Mouse (Mus musculus) midbrain, embryonic 16.5 days (tissue): Measurements from ENCODE around the gene Chchd3. TPM values are rescaled to one million over a fixed set of nuclear protein-coding genes. Genes with fewer than 3 reads are reported as not detected.
A peak's percentile ranks its signal among the peaks of the same experiment; 100 is the strongest.

Experiments
- ATAC-seq: fragments of 200-750 bp; cut with Nextera tagmentation; 2 replicates; pipeline ENCODE4 v1.8.0; 2017; ENCODE audit warnings: moderate TSS enrichment
- H3K27ac ChIP-seq: fragments of 300-500 bp; sonication (generic); 2 replicates; pipeline ENCODE4 v1.5.1; 2014; ENCODE audit warnings: mild to moderate bottlenecking, low read length, mixed read lengths
- H3K27me3 ChIP-seq: fragments of 300-500 bp; sonication (generic); 2 replicates; pipeline ENCODE4 v1.6.1; 2014; ENCODE audit warnings: low read depth, low read length, mixed read lengths; ENCODE audit not compliant: control insufficient read depth, insufficient read depth
- H3K36me3 ChIP-seq: fragments of 300-500 bp; sonication (generic); 2 replicates; pipeline ENCODE4 v1.6.1; 2014; ENCODE audit warnings: mild to moderate bottlenecking, low read length, moderate library complexity, mixed read lengths; ENCODE audit not compliant: control insufficient read depth, insufficient read depth
- H3K4me1 ChIP-seq: fragments of 300-500 bp; sonication (generic); 2 replicates; pipeline ENCODE4 v1.6.1; 2014; ENCODE audit warnings: mild to moderate bottlenecking, low read length, mixed read lengths; ENCODE audit not compliant: control insufficient read depth, insufficient read depth
- H3K4me2 ChIP-seq: fragments of 300-500 bp; sonication (generic); 2 replicates; pipeline ENCODE4 v1.6.1; 2014; ENCODE audit warnings: mild to moderate bottlenecking, low read length, mixed read lengths
- H3K4me3 ChIP-seq: fragments of 300-500 bp; sonication (generic); 2 replicates; pipeline ENCODE4 v1.5.1; 2014; ENCODE audit warnings: low read depth, mild to moderate bottlenecking, low read length, moderate library complexity, mixed read lengths
- H3K9ac ChIP-seq: fragments of 300-500 bp; sonication (generic); 2 replicates; pipeline ENCODE4 v1.6.1; 2014; ENCODE audit warnings: low read depth, low read length, mixed read lengths
- H3K9me3 ChIP-seq: fragments of 300-500 bp; sonication (generic); replicated peaks from 2 replicates; pipeline ENCODE4 v1.6.1; 2014; ENCODE audit warnings: mild to moderate bottlenecking, low read length, mixed read lengths; ENCODE audit not compliant: control insufficient read depth, poor library complexity, severe bottlenecking
- WGBS: fragments of 180-500 bp; shearing (Covaris S2); extraction: QIAGEN DNeasy Blood & Tissue Kit; methylation state at CpG from one replicate; pipeline ENCODE4 v1.1.7; 2014; 5-methylcytosine and 5-hydroxymethylcytosine counted together
- polyA plus RNA-seq: library from polyadenylated mRNA; unstranded; fragments of >200 nt; fragmentation: Nextera tagmentation; extraction: Ambion mirVana; gene quantifications from 2 replicates; pipeline ENCODE4 v1.2.1, GENCODE M21; 2015

The Chchd3 gene
- polyA plus RNA-seq, 1 experiment from 2014 or later: 104 TPM

DNA sequence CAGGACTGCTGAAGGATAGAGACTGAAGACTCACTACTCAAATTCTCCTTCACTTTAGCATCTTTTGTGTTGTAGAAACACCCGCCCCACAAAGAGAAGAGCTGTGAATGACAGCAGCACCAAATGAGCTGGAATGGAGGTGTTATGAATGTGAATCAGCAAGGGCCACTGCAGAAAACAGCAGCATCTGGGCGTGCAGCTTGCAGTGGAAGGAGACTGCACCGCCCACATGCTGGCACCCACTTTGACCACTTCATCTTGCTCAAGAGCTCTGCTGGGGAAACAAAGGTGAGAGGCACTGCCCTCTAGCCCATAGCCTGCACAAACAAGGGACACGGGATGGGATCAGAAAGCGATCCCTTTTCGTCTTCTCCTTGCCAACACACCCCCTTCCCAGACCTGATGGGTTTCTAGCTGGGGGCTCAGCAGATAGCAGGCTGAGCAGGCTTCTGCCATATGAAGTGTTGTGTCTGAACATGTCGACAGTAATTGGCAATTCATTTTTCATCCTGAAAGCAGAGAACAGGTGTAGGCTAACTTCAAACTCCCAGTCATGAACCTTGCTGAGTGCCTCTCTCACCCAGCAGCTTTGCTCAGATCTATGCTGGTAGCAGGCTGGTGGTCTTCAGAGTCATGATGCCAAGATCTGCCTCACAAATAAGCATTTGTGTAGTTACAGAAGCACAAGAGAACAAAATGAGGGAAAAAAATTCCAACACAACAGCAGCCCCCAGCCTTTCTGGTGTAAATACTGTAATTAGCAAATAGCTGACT lies 222.7 kb downstream of the Chchd3 start:
- Histone ChIP-seq H3K4me1 (peaks cover 11% of the 10 kb centered on the region; the same call in 1 of the 2 replicates), H3K9ac (peak overlapping the region; percentile 34; the same call in 1 of the 2 replicates), H3K36me3 (no peaks in the 10 kb centered on the region), H3K4me3 (no peak overlapping the region), H3K9me3 (no peaks in the 10 kb centered on the region), H3K4me2 (no peak overlapping the region), H3K27ac (peak overlapping the region; percentile 59; the same call in 1 of the 2 replicates), H3K27me3 (no peaks in the 10 kb centered on the region)
- no peak for ATAC-seq
- 52% methylated on average over 7 of the region's 7 CpGs for WGBS

- no peaks in the 10 kb centered on the region for H3K36me3 ChIP-seq
- no peak for ATAC-seq
Observed at GRCm38 (mm10) chr6:32823856-32824620, 236.0 kb downstream of the Chchd3 start.

GRCm38 (mm10) chr6:32818961-32819360 lies 241.1 kb downstream of the Chchd3 start:
- WGBS: 56% methylated on average over 4 of the region's 4 CpGs
- Histone ChIP-seq H3K4me2 (no peak overlapping the region), H3K36me3 (no peaks in the 10 kb centered on the region), H3K9ac (no peak overlapping the region), H3K4me1 (no peaks in the 10 kb centered on the region), H3K4me3 (no peak overlapping the region), H3K27me3 (no peaks in the 10 kb centered on the region), H3K27ac (no peak overlapping the region), H3K9me3 (no peaks in the 10 kb centered on the region)
- no peak for ATAC-seq

More at GRCm38 (mm10) chr6:32823856-32824620, 236.0 kb downstream of the Chchd3 start:
- no peak overlapping the region for H3K9ac ChIP-seq
- H3K4me2 ChIP-seq: no peak overlapping the region
- 86% methylated on average over 12 of the region's 12 CpGs for WGBS
- no peak overlapping the region for H3K27ac ChIP-seq
- H3K4me1 ChIP-seq: no peaks in the 10 kb centered on the region
- H3K9me3 ChIP-seq: no peaks in the 10 kb centered on the region
- H3K4me3 ChIP-seq: no peak overlapping the region
- no peaks in the 10 kb centered on the region for H3K27me3 ChIP-seq

GRCm38 (mm10) chr6:32808796-32809195 lies 251.3 kb downstream of the Chchd3 start:
- no peak for ATAC-seq
- H3K4me1 ChIP-seq: peaks cover 9% of the 10 kb centered on the region
- no peaks in the 10 kb centered on the region for H3K36me3 ChIP-seq
- no peak overlapping the region for H3K27ac ChIP-seq
- H3K4me2 ChIP-seq: no peak overlapping the region
- WGBS: 90% methylated on average over 1 of the region's 1 CpGs
- no peaks in the 10 kb centered on the region for H3K9me3 ChIP-seq
- H3K9ac ChIP-seq: no peak overlapping the region
- H3K27me3 ChIP-seq: no peaks in the 10 kb centered on the region
- no peak overlapping the region for H3K4me3 ChIP-seq

GRCm38 (mm10) chr6:32807771-32808170 lies 252.3 kb downstream of the Chchd3 start:
- Histone ChIP-seq H3K36me3 (no peaks in the 10 kb centered on the region), H3K9ac (no peak overlapping the region), H3K9me3 (no peaks in the 10 kb centered on the region), H3K4me1 (peaks cover 9% of the 10 kb centered on the region), H3K27ac (no peak overlapping the region), H3K4me2 (no peak overlapping the region), H3K27me3 (no peaks in the 10 kb centered on the region), H3K4me3 (no peak overlapping the region)
- WGBS: 43% methylated on average over 4 of the region's 4 CpGs
- no peak for ATAC-seq

GRCm38 (mm10) chr6:32803646-32804045 lies 256.4 kb downstream of the Chchd3 start:
- WGBS: 97% methylated on average over 4 of the region's 4 CpGs
- ATAC-seq: no peak
- peaks cover 9% of the 10 kb centered on the region for H3K4me1 ChIP-seq
- no peaks in the 10 kb centered on the region for H3K27me3 ChIP-seq
- no peak overlapping the region for H3K9ac ChIP-seq
- H3K4me3 ChIP-seq: no peak overlapping the region
- H3K4me2 ChIP-seq: no peak overlapping the region
- H3K27ac ChIP-seq: no peak overlapping the region
- H3K9me3 ChIP-seq: no peaks in the 10 kb centered on the region
- no peaks in the 10 kb centered on the region for H3K36me3 ChIP-seq

- H3K4me2 ChIP-seq: no peak overlapping the region
- no peaks in the 10 kb centered on the region for H3K9me3 ChIP-seq
- no peak overlapping the region for H3K27ac ChIP-seq
- WGBS: 97% methylated on average over 6 of the region's 6 CpGs
- peaks cover 7% of the 10 kb centered on the region for H3K4me1 ChIP-seq
- no peak overlapping the region for H3K9ac ChIP-seq
- H3K4me3 ChIP-seq: no peak overlapping the region
- ATAC-seq: no peak
- no peaks in the 10 kb centered on the region for H3K36me3 ChIP-seq
- no peaks in the 10 kb centered on the region for H3K27me3 ChIP-seq
Observed at GRCm38 (mm10) chr6:32801776-32802175, 258.3 kb downstream of the Chchd3 start.

DNA sequence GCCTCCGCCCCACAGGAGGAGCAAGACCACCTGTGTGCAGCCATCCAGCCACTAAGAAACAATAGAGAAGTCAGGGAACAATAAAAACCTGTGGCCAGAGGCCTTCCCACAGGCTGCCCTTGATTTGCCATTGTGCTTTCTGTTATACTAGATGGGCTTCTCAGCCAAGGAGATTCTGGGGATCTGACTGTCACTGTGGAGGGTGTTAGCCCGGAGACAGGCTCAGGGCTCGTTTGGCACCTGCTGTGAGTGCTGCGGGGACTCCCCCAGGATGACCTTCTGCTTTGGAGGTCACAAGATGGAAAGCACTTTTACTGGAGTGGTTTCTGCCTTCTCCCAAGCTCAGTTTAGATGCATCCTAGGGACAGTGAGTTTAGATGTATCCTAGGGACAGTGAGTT lies 262.5 kb downstream of the Chchd3 start:
- no peak overlapping the region for H3K9ac ChIP-seq
- H3K9me3 ChIP-seq: no peaks in the 10 kb centered on the region
- no peak overlapping the region for H3K4me3 ChIP-seq
- 23% methylated on average over 4 of the region's 4 CpGs for WGBS
- no peaks in the 10 kb centered on the region for H3K36me3 ChIP-seq
- H3K27me3 ChIP-seq: no peaks in the 10 kb centered on the region
- H3K4me2 ChIP-seq: no peak overlapping the region
- H3K4me1 ChIP-seq: peaks cover 5% of the 10 kb centered on the region; the same call in 1 of the 2 replicates
- ATAC-seq: no peak
- H3K27ac ChIP-seq: no peak overlapping the region
